Mouse (Mus musculus) liver, embryonic 16.5 days (tissue): Measurements from ENCODE around the gene Fam214b. TPM values are rescaled to one million over a fixed set of nuclear protein-coding genes. Genes with fewer than 3 reads are reported as not detected.

Source experiments
- polyA plus RNA-seq: library from polyadenylated mRNA; unstranded; fragments of >200 nt; fragmentation: Nextera tagmentation; extraction: Ambion mirVana; gene quantifications from 2 replicates; pipeline ENCODE4 v1.2.1, GENCODE M21; 2015

Fam214b gene
- polyA plus RNA-seq, 1 experiment from 2014 or later, result 41.3 TPM

Other genes starting within 250 kb of the Fam214b start
- 0.11 and 0.12 TPM in 2 replicates for gene Fam205a1, start 192.3 kb downstream of the Fam214b start, polyA plus RNA-seq
- gene Gm12394, start 189.4 kb downstream of the Fam214b start, polyA plus RNA-seq, result not detected in 2 replicates
- 0.27 and 0.32 TPM in 2 replicates for gene Fam205c, start 172.0 kb downstream of the Fam214b start, polyA plus RNA-seq
- gene Phf24, start 129.6 kb downstream of the Fam214b start, polyA plus RNA-seq, result 0.05 and 0.06 TPM in 2 replicates
- 1.0 and 1.5 TPM in 2 replicates for gene Dnajb5, start 96.4 kb downstream of the Fam214b start, polyA plus RNA-seq
- 0.17 TPM in 1 of 2 replicates, not detected in the other for gene 1700022I11Rik, start 76.6 kb downstream of the Fam214b start, polyA plus RNA-seq
- gene Vcp, start 45.7 kb downstream of the Fam214b start, polyA plus RNA-seq, result 192 and 198 TPM in 2 replicates
- 7.8 and 9.4 TPM in 2 replicates for gene Fancg, start 35.7 kb downstream of the Fam214b start, polyA plus RNA-seq
- gene Pigo, start 20.4 kb downstream of the Fam214b start, polyA plus RNA-seq, result 12.4 and 14.7 TPM in 2 replicates
- gene Stoml2, start 14.5 kb downstream of the Fam214b start, polyA plus RNA-seq, result 176 and 193 TPM in 2 replicates
- 0.51 and 0.57 TPM in 2 replicates for gene Unc13b, start 12.7 kb upstream of the Fam214b start, polyA plus RNA-seq
- gene Atp8b5, start 220.9 kb upstream of the Fam214b start, polyA plus RNA-seq, result 0.09 and 0.11 TPM in 2 replicates